Mouse (Mus musculus) adrenal gland, adult 18-20 months (tissue): ENCODE data around the gene Steap3. TPM values are rescaled to one million over a fixed set of nuclear protein-coding genes. Genes with fewer than 3 reads are reported as not detected.

Experiments used
- DNase-seq, 2 experiments: peaks; one replicate each; pipeline ENCODE4 v3.0.0; 2021 to 2022; ENCODE audit warnings: low spot score in 2 of 2
- total RNA-seq, 2 experiments: library from RNA; stranded (reverse); gene quantifications; 1 replicate in 1 of 2; 2 replicates in 1 of 2; pipeline ENCODE4 v1.2.3; 2021

Gene Steap3
- total RNA-seq, 2 experiments from 2014 or later: 21.7 to 27.8 TPM

DNA sequence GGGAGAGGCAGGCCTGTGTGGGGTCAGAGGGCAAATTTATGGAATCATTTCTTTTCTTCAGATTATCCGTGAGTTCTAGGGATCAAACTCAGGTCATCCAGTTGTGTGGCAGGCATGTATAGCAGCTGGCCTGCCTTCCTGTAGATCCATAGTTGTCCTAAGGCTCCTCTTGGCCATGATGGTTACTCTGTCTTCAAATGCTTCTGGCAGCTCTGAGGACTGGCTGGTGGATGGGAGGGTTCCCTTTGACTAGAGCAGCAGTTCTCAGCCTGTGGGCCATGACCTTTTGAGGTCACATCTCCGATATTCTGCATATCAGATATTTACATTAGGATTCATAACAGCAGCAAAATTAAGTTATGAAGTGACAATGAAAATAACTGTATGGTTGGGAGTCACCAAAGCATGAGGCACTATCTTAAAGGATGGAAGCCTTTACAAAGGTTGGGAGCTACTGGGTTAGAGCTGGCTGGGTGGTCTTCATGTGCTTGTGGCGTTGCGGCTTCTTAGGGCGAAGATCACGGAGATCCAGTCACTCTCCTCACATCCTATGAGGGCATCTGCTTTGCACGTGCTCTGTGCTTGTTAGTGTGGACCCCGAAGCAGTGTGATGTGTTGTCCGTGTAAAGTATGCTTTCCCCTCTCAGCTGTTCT is 113.9 kb downstream of the Steap3 start:
- no peak for DNase-seq

GRCm38 (mm10) chr1:120155325-120155724 is 117.2 kb downstream of the Steap3 start:
- no peak for DNase-seq

GRCm38 (mm10) chr1:120154232-120154631 is 118.3 kb downstream of the Steap3 start:
- peak; percentile 40 for DNase-seq

DNA sequence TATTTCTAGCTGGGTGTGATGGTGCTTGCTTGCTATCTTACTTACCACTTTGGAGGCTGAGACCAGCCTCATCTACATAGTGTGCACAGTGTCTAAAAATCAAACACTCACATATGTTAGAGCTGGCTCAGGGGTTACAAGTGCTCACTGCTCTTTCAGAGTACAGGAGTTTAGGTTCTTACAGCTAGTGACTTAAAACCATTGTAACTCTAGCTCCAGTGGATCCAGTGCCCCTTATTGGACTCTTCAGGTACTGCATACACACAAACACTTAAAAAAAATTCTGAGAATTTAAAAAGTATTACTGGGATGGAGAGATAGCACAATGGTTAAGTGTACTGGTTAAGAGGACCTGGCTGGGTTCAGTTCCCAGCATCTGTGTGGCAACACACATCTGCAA is 125.5 kb downstream of the Steap3 start:
- no peak for DNase-seq

DNA sequence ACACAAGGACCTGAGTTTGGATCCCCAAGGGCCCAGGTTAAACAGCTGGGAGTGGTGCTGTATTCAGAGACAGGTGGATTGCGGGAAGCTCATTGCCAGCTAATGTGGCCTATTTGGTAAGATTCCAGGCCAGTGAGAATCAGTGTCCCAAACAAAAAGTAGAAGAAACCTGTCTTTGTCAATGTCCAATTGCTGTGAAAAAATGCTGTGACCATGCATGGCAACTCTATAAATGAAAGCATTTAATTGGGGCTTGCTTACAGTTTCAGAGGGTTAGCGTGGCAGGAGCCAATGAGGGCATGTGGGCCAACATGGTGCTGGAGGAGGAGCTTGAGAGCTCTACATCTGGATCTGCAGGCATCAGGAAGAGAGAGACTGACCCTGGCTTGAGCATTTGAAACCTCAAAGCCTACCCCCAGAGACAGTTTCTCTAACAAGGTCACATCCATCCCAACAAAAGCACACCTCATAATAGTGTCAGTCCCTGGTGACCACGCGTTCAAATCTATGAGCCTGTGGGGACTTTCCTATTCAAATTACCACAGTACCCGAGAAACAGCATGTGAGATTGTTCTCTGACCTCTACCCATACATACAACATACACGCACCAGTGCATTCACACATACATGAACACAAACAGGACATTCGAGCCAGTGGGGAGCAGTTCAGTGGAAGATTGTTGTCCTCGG is 126.8 kb downstream of the Steap3 start:
- no peak for DNase-seq

DNA sequence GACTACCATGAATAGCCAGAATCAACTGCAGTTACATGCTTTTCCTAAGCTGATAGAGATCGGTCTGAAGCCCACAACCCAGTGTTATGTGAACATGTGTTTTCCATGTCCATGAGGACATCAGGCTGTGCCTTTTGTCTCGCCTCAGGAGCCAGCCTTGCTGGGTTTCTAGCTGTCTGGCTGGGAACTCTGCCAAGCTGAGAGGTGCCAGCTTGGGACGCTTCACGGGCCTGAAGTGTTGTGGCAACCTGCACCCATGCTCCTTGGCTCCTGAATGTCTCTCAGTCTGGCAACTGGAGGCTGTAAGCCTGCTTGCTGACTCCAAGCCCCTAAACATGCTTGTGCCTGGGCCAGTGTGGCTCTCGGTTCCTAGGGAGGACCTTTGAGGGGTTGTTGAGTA is 130.0 kb downstream of the Steap3 start:
- no peak for DNase-seq

Other genes starting within 250 kb of the Steap3 start
- 10 to 100 TPM in 1 of 2 experiments, 1 to 10 TPM in 1; 8.3 to 26.7 TPM for gene Tmem37, start 198.6 kb downstream of the Steap3 start, total RNA-seq
- gene Dbi, start 151.6 kb downstream of the Steap3 start, total RNA-seq: 1,000 to 10,000 TPM; 1,010 to 2,386 TPM
- 10 to 100 TPM in 1 of 2 experiments, 1 to 10 TPM in 1; 8.6 to 10.5 TPM for gene 3110009E18Rik, start 151.5 kb downstream of the Steap3 start, total RNA-seq
- not detected for gene C1ql2, start 67.9 kb upstream of the Steap3 start, total RNA-seq
- not detected for gene Marco, start 232.3 kb upstream of the Steap3 start, total RNA-seq